Mouse (Mus musculus) cortical plate, adult 2 months (tissue): ENCODE measurements around the gene Pnpo. TPM values are rescaled to one million over a fixed set of nuclear protein-coding genes. Genes with fewer than 3 reads are reported as not detected.

Experiments
- H3K27ac ChIP-seq: fragments of 200-500 bp; 2 replicates; pipeline ENCODE4 v1.5.1; 2012; ENCODE audit warnings: low read length, control low read depth, inconsistent platforms; ENCODE audit not compliant: insufficient read depth
- H3K4me1 ChIP-seq: fragments of 200-500 bp; 2 replicates; pipeline ENCODE4 v1.6.1; 2011; ENCODE audit warnings: low read length; ENCODE audit not compliant: control insufficient read depth, insufficient read depth
- H3K4me3 ChIP-seq: fragments of 200-500 bp; 2 replicates; pipeline ENCODE4 v1.5.1; 2011; ENCODE audit warnings: mild to moderate bottlenecking, low read length, control low read depth; ENCODE audit not compliant: insufficient read depth
- CTCF ChIP-seq: fragments of 200-500 bp; IDR thresholded peaks from 2 replicates; pipeline ENCODE4 v1.5.1; 2011; ENCODE audit warnings: mild to moderate bottlenecking, control low read depth, low read length; ENCODE audit not compliant: insufficient read depth; ENCODE audit errors: extremely low read depth
- POLR2A ChIP-seq: fragments of 200-500 bp; IDR thresholded peaks from 2 replicates; pipeline ENCODE4 v1.6.1; 2011; ENCODE audit warnings: mild to moderate bottlenecking, low read length, control low read depth; ENCODE audit not compliant: insufficient read depth; ENCODE audit errors: extremely low read depth
- polyA plus RNA-seq: library from polyadenylated mRNA; depleted of rRNA; stranded (reverse); fragments of >200 nt; gene quantifications from 2 replicates; pipeline ENCODE4 v1.2.3, GENCODE M21; 2012; rRNA removed

The Pnpo gene
- polyA plus RNA-seq, 1 experiment, result 41.4 TPM

- TF ChIP-seq POLR2A (no peak), CTCF (no peak)
- no peak overlapping the region for H3K4me3 ChIP-seq
- no peak overlapping the region for H3K27ac ChIP-seq
- H3K4me1 ChIP-seq, result no peaks in the 10 kb centered on the region
These were observed 47.9 kb downstream of the Pnpo start for GRCm38 (mm10) chr11:96895886-96896285.

GRCm38 (mm10) chr11:96893203-96893842 lies 50.5 kb downstream of the Pnpo start:
- no peak overlapping the region for H3K27ac ChIP-seq
- H3K4me1 ChIP-seq, result no peaks in the 10 kb centered on the region
- TF ChIP-seq CTCF (no peak), POLR2A (no peak)

GRCm38 (mm10) chr11:96891784-96892527 lies 51.8 kb downstream of the Pnpo start:
- TF ChIP-seq CTCF (no peak), POLR2A (no peak)
- Histone ChIP-seq H3K4me3 (no peak overlapping the region), H3K4me1 (no peaks in the 10 kb centered on the region), H3K27ac (no peak overlapping the region)

More at GRCm38 (mm10) chr11:96893203-96893842, 50.5 kb downstream of the Pnpo start:
- H3K4me3 ChIP-seq, result no peak overlapping the region

Other genes with a start within 250 kb of the Pnpo start
- gene Snx11, start 166.4 kb downstream of the Pnpo start, polyA plus RNA-seq, result 42.9 and 46.0 TPM in 2 replicates
- gene Cbx1, start 154.9 kb downstream of the Pnpo start, polyA plus RNA-seq, result 27.1 and 30.1 TPM in 2 replicates
- gene Nfe2l1, start 114.0 kb downstream of the Pnpo start, polyA plus RNA-seq, result 202 and 207 TPM in 2 replicates
- 14.2 and 14.7 TPM in 2 replicates for gene Copz2, start 94.1 kb downstream of the Pnpo start, polyA plus RNA-seq
- 42.9 and 44.8 TPM in 2 replicates for gene Cdk5rap3, start 27.5 kb downstream of the Pnpo start, polyA plus RNA-seq
- not detected in 2 replicates for gene Prr15l, start 15.9 kb downstream of the Pnpo start, polyA plus RNA-seq
- 10.3 and 10.4 TPM in 2 replicates for gene Sp2, start 39.0 kb upstream of the Pnpo start, polyA plus RNA-seq
- 0.69 and 0.85 TPM in 2 replicates for gene Sp6, start 69.4 kb upstream of the Pnpo start, polyA plus RNA-seq
- gene Scrn2, start 86.0 kb upstream of the Pnpo start, polyA plus RNA-seq, result 4.4 and 6.3 TPM in 2 replicates
- gene Lrrc46, start 97.4 kb upstream of the Pnpo start, polyA plus RNA-seq, result 0.91 and 1.1 TPM in 2 replicates
- gene Mrpl10, start 97.6 kb upstream of the Pnpo start, polyA plus RNA-seq, result 67.7 and 68.6 TPM in 2 replicates
- 14.0 and 14.1 TPM in 2 replicates for gene Osbpl7, start 106.6 kb upstream of the Pnpo start, polyA plus RNA-seq
- gene Tbx21, start 171.3 kb upstream of the Pnpo start, polyA plus RNA-seq, result 0.10 and 0.11 TPM in 2 replicates
- 54.5 and 59.5 TPM in 2 replicates for gene Tbkbp1, start 207.5 kb upstream of the Pnpo start, polyA plus RNA-seq
- 73.2 and 76.8 TPM in 2 replicates for gene Kpnb1, start 243.9 kb upstream of the Pnpo start, polyA plus RNA-seq